Mouse (Mus musculus): Measurements from ENCODE around the gene Ccn1.

Ccn1 gene

DNA sequence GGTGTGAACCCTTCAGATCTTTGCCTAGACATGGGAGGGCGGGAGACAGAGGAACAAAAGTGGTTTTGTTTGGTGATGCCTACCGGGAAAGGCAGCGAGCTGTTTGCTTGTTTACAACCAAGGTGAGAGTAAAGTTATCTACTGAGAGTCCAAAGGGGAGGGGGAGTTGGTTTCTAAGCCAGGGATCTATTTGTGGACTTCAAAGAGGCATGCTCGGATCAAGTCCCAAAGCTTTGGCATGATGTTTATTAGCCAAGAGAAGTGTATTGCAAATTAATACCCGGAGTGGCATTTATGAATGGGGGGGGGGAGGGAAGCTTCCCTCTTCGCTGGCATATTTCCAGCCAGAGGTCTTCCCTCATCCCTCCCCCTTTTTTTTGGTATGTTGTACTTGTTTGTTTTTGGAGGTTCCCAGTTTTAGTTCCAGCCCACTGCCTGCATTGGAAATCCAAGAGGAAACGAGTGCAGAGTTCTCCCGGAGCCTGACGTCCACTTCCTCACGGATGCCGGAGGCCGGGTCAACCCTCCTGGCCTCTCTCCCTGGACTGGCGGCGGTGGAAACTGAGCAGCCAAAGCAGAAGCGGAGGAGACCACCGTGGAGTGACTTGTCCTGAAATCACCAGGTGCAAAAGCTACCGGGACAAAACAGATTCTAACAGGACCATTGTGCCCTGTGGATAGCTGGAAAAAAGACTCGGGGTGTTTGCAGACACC is 674 bp upstream of the Ccn1 start:
- DNase-seq (ENCODE audit: low read depth): peak; percentile 73

DNA sequence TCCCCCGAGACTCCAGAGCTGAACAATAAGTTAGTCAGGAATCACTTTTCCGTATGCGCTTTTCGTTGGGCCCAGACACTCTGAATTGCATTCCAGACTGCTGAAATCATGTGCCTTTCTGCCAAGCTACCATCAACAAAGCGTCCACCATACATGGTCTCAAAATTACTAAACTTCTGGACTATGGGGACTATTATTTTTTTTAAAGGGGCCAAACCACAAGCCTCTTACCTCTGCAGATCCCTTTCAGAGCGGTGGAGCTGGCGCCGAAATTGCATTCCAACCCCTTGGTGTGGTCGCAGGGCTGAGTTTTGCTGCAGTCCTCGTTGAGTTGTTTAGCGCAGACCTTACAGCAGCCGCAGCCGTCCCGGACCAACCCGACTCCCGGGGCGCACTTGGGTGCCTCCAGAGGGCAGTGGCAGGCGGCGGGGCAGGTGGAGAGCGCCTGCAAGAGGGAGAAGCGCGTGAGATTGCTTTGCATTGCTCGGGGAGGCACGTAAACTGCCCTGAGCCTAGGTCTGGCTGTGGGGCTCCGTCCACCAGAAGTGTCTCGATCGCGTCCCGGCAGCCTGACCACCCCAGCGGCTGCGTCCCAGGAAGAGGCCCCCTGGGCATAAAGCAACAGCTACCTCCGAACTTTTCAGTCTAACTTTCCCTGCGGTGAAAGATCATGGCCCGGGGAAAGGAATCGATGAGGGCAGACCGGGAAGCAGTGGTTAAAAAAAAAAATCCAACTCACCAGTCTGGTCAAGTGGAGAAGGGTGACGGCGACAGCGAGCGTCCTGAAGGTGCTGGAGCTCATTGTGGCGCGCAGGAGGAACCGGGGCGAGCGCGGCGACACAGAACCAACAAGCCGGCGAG is 560 bp downstream of the Ccn1 start:
- peak; percentile 87 for DNase-seq (ENCODE audit: low read depth)

DNA sequence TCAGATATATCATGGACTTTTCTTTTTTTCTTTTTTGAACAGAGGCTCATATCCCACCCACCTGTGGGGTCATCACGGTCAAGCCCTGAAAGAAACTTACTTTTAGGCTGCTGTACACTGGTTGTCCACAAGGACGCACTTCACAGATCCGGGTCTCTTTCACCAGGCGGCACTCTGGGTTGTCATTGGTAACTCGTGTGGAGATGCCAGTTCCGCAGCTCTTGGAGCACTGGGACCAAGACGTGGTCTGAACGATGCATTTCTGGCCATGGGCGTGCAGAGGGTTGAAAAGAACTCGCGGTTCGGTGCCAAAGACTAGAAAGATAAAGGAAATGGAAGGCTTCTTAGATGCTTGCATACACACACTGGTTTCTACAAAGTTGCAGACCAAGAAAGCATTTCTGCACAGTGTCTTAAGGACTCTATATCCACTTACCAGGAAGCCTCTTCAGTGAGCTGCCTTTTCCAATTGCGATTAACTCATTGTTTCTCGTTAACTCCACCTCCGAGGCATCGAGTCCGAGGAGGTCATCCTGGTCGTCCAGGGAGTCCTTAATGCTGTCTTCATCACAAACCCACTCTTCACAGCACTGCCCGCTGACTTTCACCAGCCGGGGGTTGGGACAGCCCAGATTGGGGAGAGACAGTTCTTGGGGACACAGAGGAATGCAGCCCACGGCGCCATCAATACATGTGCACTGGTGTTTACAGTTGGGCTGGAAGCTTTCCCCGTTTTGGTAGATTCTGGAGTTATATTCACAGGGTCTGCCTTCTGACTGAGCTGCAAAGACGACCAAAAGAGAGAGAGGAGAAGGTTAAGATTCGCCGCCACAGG is 1.5 kb downstream of the Ccn1 start:
- peak; percentile 76 for DNase-seq (ENCODE audit: low read depth)

DNA sequence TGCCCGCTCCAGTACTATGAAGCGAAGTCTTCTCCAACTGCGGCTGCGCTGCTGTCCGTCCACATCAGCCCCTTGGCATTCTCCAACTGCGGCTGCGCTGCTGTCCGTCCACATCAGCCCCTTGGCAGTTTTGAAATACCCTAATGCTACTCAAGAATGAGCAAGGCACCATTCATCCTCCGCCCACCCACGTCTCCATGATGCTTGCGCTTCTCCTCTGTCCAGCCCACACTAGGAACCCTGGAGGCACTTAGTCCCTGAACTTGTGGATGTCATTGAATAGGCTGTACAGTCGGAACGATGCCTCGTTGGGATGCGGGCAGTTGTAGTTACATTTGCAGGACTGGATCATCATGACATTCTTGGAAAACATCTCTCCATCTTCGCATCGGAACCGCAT is 2.4 kb downstream of the Ccn1 start:
- peak; percentile 67 for DNase-seq (ENCODE audit: low read depth)

DNA sequence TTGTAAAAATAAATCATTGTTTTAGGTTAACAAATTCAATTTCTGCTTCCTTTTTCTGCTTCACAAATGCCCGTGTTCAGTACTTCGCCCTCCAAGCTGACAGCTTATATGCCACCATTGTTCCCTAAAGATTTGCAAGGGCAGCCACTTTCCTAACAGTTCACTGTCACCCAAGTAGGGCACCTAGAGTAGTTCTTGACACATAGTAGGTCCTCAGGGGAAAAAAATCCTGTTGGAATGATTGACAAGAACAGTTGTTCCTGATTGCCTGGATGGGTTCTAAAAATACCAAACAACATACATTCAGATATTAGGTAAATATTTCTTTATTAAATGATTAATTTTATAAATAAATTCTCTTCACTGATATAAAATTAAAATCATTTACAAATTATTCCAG is 3.1 kb downstream of the Ccn1 start:
- no peak for DNase-seq (ENCODE audit: low read depth)

DNA sequence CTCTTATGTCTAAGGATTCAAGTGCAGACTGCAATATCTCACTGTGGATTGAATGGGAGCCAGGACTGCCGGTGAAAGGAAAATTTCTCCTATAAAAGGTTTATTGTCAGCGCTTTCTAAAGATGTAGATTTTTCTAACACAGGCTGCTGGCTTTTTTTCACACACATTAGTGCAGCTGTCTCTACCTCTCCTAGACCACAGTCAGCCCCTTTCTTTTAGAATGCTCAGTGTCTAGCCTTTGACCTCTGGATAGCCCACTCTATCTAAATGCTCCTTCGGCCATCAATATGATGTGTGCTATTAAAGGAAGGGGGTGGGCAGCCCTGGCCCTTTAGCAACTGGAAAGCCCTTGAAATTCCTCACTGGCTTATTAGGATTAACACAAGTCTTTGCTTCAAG is 3.8 kb downstream of the Ccn1 start:
- DNase-seq (ENCODE audit: low read depth): peak; percentile 55

DNA sequence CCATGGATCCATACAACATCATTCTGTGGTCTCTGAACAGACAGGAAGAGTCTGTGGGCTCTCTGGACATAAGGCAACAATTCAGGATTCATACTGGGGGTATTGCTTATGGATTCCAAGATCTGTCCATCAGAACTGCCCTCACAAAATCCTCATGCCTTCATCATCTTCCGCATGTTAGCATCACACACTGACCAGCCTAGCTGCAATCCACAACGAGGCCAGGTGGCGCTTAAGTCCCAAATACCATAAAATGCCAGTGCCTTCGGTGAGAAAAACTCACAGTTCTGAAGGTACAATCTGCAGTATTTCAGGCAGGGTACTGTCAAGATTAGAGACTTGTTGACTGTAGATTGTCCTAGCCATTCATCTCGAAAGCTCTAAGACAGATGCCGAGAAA is 4.3 kb downstream of the Ccn1 start:
- peak; percentile 33 for DNase-seq (ENCODE audit: low read depth)

DNA sequence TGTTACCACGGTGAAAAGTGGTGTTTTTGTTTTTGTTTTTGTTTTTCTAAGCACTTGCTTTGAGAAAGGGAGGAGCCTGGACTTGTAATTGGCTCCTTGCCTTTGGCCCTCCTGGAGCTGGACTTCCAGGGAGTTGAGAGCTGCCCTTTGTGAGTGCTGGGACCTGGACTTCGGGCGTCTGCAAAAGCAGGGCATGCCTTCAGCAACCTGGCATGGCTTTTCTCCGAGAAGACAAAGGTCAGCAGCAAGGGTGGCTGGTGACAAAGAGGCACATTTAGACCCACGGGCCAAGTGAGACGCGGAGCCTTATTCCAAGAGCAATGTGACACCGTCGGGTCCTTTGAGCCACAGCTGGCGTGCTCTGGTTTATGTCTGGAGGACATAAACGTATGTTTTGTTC is 6.9 kb downstream of the Ccn1 start:
- no peak for DNase-seq (ENCODE audit: low read depth)

DNA sequence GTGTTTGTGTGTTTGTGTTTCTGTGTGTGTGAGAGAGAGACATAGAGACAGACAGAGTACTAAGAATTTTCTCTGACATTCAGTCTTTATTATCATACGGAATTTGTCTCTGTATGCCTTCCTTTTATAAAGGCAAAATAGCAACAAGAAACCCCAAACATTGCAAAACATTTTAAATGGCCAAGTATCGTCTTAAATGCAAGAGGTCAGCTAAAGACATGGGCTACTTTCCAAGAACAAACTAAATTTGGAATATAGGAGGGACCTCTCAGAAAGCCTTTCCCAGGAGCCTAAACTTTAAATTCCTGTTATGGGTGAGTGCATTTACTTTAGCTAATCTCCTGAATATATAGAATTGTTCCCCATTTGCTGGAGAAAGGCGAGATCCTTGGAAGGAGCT is 7.9 kb downstream of the Ccn1 start:
- peak; percentile 43 for DNase-seq (ENCODE audit: low read depth)

DNA sequence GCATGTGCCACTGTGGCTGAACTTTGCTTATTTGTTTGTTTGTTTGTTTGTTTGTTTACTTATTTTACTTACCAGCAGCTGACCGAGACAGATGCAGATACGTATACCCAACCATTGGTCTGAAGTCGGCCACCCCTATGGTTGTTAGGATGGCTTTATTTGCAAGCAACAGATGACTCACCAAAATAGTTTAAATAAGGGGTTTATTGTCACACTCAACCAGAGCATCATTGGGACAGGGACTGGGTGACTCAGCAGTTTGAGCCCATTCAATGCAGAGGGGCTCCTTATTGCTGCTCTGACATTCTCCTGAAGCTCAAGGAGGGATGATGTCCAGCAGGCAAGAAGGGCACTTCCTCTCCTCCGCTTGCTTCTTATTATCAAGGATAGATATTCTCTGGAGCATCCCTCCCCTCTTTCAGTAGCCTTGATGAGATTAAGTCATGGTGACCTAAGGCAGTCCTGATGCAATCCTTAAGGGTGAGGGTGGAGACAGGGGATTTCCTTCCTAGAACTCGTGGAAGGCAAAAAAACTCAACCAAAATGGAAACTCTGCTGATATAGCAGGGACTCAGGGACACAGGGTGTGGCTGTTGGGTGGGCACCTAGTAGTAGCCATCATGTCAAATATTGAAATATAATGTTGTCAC is 8.6 kb downstream of the Ccn1 start:
- no peak for DNase-seq (ENCODE audit: low read depth)

DNA sequence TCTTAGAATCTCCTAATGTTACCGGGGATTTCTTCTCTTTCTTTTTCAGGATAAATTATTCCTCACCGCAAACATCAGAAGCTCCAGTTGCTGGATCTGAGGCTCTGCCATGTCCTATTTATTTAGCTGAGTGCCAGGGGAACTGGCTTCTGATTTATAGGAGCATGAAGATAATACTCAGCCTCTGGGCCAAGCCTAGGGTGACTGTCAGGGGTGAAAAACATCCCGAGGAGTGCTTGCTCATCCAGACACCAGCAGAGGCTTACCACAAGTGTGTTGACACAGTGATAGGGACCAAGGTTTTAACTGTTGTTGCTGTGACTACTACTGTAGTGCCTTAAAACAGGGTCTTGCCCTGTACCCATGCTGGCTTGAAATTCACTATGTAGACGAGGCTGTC is 9.2 kb downstream of the Ccn1 start:
- no peak for DNase-seq (ENCODE audit: low read depth)

DNA sequence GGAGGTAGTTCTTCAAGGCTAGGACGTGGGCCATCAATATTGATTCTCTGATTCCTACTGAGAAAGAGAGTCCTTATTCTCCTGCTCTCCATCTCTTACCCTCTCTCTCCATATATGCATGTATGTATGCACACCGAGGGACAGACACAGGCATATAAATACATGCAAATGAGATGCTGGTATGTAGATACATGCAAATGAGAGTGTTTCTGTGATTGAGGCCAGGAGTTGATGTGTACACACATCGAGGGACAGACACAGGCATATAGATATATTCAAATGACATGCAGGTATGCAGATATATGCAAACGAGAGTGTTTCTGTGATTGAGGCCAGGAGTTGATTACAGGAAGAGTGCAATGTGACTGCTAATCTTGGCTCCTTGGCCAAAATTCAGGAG is 9.6 kb downstream of the Ccn1 start:
- DNase-seq (ENCODE audit: low read depth): no peak

DNA sequence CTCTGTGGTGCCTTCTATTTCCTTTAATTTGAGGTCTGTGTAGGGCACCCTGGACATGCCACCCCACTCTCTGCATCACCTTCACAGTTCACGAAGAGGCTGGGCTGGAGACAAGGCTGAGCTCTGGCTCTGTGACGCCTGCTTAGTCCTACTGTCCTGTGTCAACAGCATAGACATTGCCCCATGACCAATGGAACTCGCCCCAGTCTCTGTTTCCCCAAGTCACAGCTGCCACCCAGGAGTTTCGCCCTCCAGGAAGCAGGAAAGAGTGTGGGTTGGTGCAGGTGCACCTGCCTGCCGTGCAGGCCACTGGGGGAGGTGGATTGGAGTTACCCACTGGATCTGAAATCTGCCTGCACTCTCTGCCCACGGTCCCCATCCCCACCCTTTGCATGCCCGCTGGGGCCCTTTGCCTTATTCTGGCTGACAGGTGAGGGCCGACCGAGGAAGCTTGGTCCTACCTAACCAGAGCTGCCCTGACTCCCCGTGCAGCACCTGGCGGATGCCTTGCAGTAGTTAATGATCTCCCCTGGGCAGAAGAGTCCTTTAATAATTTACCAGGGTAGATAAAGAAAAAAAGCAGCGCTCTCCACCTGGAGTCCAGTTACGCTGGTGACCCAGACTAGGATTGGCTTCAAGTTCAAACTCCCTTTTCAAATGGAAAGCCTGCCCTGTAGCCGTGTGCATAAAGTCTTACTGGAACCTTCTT is 15.6 kb downstream of the Ccn1 start:
- DNase-seq (ENCODE audit: low read depth): no peak

DNA sequence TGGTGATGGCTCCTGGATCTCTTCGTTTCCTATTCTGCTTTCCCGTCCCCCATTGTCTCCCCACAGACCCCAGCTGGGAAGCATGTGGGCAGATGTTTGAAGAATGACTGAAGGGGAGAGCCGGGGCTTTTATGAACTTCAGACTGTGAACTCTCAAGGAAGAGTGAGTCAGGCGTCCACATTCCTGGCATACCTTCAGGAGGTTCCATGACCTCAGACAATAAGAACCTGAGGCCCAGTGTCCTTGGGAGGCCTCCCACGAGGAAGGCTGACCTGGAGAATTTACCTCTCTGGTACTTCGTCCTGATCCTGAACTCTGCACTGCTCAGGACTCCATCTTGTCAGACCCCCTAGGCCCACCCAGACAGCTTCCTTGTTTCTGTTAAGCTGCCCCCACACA is 16.9 kb downstream of the Ccn1 start:
- peak; percentile 70 for DNase-seq (ENCODE audit: low read depth)

DNA sequence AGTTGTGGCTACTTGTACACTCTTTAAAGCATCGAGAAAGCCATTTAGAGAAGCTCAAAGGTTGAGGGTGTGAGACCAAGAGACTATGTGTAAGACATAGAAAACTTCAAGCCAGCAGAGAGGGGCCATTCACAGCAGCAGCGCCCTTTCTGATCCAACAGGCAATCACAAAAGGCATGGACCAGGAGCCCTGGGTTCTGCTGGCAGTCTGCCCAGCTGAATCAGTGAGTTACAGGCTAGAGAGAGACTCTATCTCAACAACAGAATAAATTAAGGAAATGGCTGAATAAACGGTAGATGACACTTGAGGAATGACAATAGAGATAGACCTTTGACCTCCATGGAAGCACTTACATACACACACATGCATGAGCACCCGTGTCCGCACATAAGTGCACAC is 21.1 kb downstream of the Ccn1 start:
- no peak for DNase-seq (ENCODE audit: low read depth)

DNA sequence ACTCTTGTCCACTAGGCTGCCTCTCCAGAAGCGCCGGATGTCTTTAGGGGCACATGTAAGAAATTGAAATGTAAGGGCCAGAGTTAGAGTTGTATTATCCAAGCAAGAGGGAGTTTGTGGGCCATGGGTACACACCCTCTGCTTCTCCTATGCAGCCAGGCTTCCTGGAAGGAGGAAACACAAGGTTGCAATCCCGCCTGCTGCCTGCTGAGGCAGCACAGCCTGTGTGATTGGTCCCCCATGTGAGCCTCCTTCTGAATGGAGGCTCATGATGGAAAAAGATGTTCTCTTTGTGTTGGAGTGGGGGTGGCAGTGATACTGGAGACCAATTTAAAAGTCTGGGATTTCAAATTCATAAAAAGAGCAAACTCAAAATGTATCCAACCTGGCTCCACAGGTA is 22.0 kb downstream of the Ccn1 start:
- peak; percentile 62 for DNase-seq (ENCODE audit: low read depth)

DNA sequence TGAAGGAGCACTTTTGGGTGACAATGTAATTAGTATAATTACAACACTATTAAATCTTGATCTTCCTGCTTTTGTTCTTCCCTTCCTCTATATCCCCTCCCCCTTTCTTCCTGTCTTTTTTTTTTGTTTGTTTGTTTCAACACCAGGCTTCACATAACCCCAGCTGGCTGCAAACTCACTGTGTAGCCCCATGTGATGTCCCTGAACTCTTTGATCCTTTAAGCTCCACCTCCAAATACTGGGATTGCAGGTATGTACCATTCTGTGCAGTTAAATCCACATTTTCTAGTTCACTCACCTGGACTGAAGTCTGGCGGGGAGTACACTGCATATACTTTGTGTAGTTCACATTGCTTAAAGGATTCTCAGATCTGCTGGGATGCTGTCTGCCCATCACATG is 23.7 kb downstream of the Ccn1 start:
- no peak for DNase-seq (ENCODE audit: low read depth)

DNA sequence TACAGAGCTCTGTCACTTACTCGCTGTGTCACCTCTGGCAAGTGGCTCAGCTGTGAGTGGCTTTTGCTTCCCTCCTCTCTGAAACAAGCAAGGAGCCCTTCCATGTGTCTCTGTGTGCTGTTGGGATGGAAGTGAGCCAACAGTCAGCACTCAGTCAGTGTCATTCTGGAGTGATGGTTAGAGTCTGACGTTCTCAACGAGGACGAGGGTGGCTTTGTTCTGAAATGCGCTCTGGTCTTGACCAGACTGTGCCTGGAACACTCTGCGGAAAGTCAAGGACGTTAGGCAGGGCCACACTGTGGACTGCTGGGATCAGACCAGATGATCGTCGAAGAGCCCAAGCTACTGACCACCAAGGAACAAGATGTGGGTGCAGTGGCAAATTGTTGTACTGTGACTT is 24.2 kb downstream of the Ccn1 start:
- DNase-seq (ENCODE audit: low read depth): no peak

DNA sequence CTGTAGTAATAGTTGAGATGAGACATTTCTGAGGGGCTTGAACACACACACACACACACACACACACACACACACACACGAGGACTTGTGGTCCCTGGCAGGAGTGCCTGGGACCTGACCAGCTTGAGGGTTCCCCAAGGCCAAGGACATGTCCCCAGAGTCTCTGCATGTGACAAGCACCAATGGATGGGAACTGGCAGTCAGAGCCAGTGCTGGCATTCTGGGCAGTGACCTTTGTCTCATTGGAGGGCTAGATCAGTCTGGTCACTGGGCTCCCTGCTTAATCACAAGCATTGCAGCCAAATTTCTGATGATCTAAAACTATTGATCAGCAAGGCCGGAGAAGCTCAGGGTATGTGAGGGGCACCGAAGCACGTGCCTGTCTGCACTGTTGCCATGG is 25.0 kb downstream of the Ccn1 start:
- no peak for DNase-seq (ENCODE audit: low read depth)

DNA sequence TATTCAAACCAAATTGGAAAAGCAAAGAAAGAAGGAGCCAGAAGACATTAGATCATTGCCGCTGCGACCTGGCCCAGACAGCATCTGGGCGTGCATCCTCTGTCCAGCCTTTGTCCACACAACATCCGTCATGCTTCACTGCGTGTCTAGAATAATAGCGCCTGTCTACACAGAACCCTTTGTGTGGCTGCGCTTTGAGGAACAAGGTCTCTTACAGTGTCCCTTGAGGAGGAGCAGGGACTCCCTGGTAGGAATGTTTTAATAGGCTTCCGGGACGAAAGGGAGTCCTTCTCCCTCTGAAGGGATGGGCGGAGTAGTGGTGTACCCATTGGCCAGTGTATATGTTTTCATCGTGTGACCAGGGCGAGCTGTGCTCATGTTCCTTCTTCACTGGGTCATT is 26.7 kb downstream of the Ccn1 start:
- DNase-seq (ENCODE audit: low read depth): no peak

DNA sequence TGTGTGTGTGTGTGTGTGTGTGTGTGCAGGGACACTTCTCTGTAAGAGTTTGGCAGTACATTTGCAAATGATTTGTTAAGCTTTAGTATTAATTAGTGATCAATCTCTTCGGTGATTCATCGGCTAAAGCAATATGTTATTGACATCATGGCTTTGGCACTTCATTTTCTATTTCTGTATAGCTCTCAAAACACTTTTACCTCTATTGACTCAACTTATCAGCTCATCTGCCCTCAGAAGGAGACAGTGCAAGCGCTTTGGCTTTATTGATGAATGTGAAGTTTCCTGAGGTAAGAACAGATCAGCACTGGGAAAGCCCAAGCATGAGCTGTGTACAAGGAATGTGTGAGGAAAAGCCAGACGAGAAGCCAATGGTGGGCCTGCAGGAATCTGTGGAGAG is 28.6 kb downstream of the Ccn1 start:
- DNase-seq (ENCODE audit: low read depth): no peak
